Mouse (Mus musculus) forebrain, postnatal 0 days (tissue): ENCODE measurements at regions not wholly inside any gene's neighbourhood (a gene's known extent, or its start where the extent isn't known, plus 50 kb on each side); places are given as distances from the start of the nearest gene placed in this dataset.

Source experiments
- ATAC-seq: fragments of 200-750 bp; cut with Nextera tagmentation; 2 replicates; pipeline ENCODE4 v1.8.0; 2017; ENCODE audit warnings: mild to moderate bottlenecking, moderate library complexity
- DNase-seq: peaks from one replicate; pipeline ENCODE4 v3.0.0-alpha.2; 2015
- H3K27ac ChIP-seq: fragments of 300-500 bp; sonication (generic); 2 replicates; pipeline ENCODE4 v1.5.1; 2014; ENCODE audit warnings: low read depth, mild to moderate bottlenecking, antibody characterized with exemption, low read length, moderate library complexity, mixed read lengths
- H3K27me3 ChIP-seq: fragments of 300-500 bp; sonication (generic); 2 replicates; pipeline ENCODE4 v1.6.1; 2014; ENCODE audit warnings: mild to moderate bottlenecking, low read length, mixed read lengths; ENCODE audit not compliant: insufficient read depth
- H3K36me3 ChIP-seq: fragments of 300-500 bp; sonication (generic); 2 replicates; pipeline ENCODE4 v1.6.1; 2014; ENCODE audit warnings: mild to moderate bottlenecking, moderate library complexity; ENCODE audit not compliant: insufficient read depth
- H3K4me1 ChIP-seq: fragments of 300-500 bp; sonication (generic); 2 replicates; pipeline ENCODE4 v1.6.1; 2014; ENCODE audit warnings: antibody characterized with exemption; ENCODE audit not compliant: insufficient read depth
- H3K4me2 ChIP-seq: fragments of 300-500 bp; sonication (generic); 2 replicates; pipeline ENCODE4 v1.6.1; 2014; ENCODE audit warnings: low read depth, mild to moderate bottlenecking, moderate library complexity
- H3K4me3 ChIP-seq: fragments of 300-500 bp; sonication (generic); 2 replicates; pipeline ENCODE4 v1.5.1; 2014; ENCODE audit warnings: low read depth, low read length, mixed read lengths
- H3K9ac ChIP-seq: fragments of 300-500 bp; sonication (generic); 2 replicates; pipeline ENCODE4 v1.6.1; 2014; ENCODE audit warnings: mild to moderate bottlenecking
- H3K9me3 ChIP-seq: fragments of 300-500 bp; sonication (generic); 2 replicates; pipeline ENCODE4 v1.6.1; 2016; ENCODE audit warnings: low read length
- CTCF ChIP-seq: sonication (generic); IDR thresholded peaks from 2 replicates; pipeline ENCODE4 v1.5.1; 2016; ENCODE audit warnings: antibody characterized with exemption, control low read depth, low read depth
- WGBS: fragments of 180-500 bp; shearing (Covaris S2); extraction: QIAGEN DNeasy Blood & Tissue Kit; methylation state at CpG from one replicate; pipeline ENCODE4 v1.1.7; 2014; 5-methylcytosine and 5-hydroxymethylcytosine counted together

DNA sequence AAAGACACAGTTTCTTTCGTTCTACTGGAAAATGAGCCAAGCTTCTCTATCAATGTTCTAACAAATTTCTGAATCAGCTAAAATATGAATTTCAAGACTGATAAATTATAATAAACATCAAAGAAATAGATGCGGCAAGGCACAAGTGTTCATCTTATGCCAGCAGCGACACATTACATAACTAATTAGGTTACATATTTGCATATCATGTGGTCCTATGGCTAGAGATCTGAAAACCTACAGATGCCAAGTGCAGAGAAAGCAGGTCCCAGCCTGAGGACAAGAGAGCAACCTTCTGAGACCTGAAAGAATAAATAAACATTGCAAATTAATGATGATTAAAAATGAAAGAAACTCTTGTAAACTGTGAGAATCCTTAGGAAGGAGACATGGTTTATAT lies 201.3 kb upstream of the Tent5a start:
- WGBS = 71% methylated on average over 3 of the region's 3 CpGs
- H3K4me2 ChIP-seq = no peak overlapping the region
- H3K27me3 ChIP-seq = no peaks in the 10 kb centered on the region
- ATAC-seq = no peak
- no peak overlapping the region for H3K9ac ChIP-seq
- no peak overlapping the region for H3K4me3 ChIP-seq
- H3K9me3 ChIP-seq = no peaks in the 10 kb centered on the region
- no peaks in the 10 kb centered on the region for H3K36me3 ChIP-seq
- H3K4me1 ChIP-seq = no peaks in the 10 kb centered on the region
- no peak overlapping the region for H3K27ac ChIP-seq
- DNase-seq = no peak
- TF ChIP-seq CTCF = no peak

DNA sequence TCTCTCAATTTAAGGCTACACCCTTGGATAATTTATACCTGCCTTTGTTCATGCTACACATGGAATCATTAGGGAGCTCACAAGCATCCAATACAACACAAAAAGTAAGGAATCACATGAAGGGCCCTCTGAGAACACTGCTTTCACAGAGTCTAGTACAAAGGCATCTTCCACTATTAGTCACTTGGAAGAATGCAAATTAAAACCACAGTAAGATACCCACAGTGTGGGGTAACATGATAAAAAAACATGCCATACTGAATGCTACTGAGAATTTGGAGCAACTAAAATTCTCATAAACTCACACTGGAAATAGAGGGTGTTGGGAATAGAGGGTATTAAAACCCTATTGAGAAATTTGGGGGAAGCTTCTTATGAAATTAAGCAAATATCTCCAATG lies 197.6 kb upstream of the Tent5a start:
- H3K27ac ChIP-seq = no peak overlapping the region
- no peak for ATAC-seq
- TF ChIP-seq CTCF = no peak
- H3K9me3 ChIP-seq = no peaks in the 10 kb centered on the region
- no peak overlapping the region for H3K4me3 ChIP-seq
- no peaks in the 10 kb centered on the region for H3K36me3 ChIP-seq
- H3K27me3 ChIP-seq = no peaks in the 10 kb centered on the region
- H3K4me2 ChIP-seq = no peak overlapping the region
- H3K9ac ChIP-seq = no peak overlapping the region
- H3K4me1 ChIP-seq = no peaks in the 10 kb centered on the region
- no peak for DNase-seq

DNA sequence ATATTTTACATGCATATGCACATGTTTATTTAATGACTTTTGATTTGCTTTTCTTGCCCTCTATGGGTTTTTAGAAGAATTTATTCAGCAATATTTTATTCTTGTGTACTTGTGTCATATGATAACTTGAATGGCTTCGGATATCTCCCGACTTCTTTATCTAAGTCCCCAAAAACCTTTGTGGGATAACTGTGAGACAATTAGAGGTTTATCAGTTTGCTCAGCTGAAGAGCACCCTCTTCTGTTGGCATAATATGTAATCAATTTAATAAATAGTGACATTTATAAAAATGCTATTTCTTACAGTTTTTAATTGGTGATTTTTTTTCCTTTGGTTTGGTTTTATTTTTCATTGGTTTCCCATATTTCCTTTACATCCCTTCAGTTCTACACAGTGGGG lies 194.2 kb upstream of the Tent5a start:
- ATAC-seq = no peak

DNA sequence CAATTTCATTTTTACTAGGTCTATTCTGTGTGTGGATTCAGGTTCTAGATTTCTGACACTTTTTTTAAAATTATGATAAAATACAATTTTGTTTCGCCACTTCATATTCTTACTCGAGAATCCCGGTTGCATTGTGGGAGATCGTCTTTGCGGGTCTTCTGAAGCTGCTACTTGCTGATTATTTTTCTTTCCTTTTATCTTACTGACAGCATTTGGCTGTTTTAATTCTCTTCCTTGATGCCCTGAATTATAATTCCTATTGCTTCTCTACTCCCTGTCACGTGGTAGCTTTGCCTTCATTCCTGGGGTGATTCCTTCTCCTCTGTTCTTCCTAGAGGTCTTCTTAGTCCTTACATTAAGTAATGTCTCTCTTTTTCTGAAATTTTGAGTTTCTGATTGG lies 193.8 kb upstream of the Tent5a start:
- H3K4me2 ChIP-seq = no peak overlapping the region
- no peaks in the 10 kb centered on the region for H3K9me3 ChIP-seq
- TF ChIP-seq CTCF = no peak
- H3K4me3 ChIP-seq = no peak overlapping the region
- DNase-seq (no peak), ATAC-seq (no peak)
- no peaks in the 10 kb centered on the region for H3K36me3 ChIP-seq
- H3K27me3 ChIP-seq = no peaks in the 10 kb centered on the region
- H3K9ac ChIP-seq = no peak overlapping the region
- 86% methylated on average over 6 of the region's 6 CpGs for WGBS
- H3K27ac ChIP-seq = no peak overlapping the region
- no peaks in the 10 kb centered on the region for H3K4me1 ChIP-seq

More for the DNA sequence above, 194.2 kb upstream of the Tent5a start:
- H3K36me3 ChIP-seq = no peaks in the 10 kb centered on the region
- DNase-seq = no peak
- no peak for TF ChIP-seq CTCF
- H3K27me3 ChIP-seq = no peaks in the 10 kb centered on the region
- no peak overlapping the region for H3K27ac ChIP-seq
- no peak overlapping the region for H3K4me2 ChIP-seq
- H3K4me3 ChIP-seq = no peak overlapping the region
- no peak overlapping the region for H3K9ac ChIP-seq
- WGBS = 80% methylated on average over 2 of the region's 2 CpGs
- no peaks in the 10 kb centered on the region for H3K9me3 ChIP-seq
- H3K4me1 ChIP-seq = no peaks in the 10 kb centered on the region

DNA sequence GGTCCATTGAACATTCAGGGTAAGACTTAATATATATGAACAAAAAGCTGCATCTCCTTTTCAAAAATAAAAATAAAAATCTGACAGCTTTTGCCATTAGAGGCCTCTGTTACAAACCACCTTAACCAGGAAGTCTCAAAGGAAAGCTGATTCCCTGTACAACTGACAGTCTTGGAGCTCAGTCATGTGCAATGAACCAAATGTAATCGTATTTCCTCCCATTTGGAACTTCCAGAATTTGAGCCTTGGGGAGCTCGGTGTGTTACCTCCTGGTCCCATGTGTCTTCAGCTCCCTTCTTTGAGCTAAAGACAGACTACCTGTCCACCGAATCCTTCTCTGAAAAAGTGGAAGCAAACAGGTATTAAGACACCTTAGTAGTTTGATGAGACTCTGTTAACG lies 171.9 kb upstream of the Tent5a start:
- Histone ChIP-seq H3K4me1 (no peaks in the 10 kb centered on the region), H3K9ac (no peak overlapping the region), H3K27ac (no peak overlapping the region), H3K4me2 (no peak overlapping the region), H3K36me3 (no peaks in the 10 kb centered on the region), H3K4me3 (no peak overlapping the region), H3K27me3 (no peaks in the 10 kb centered on the region), H3K9me3 (no peaks in the 10 kb centered on the region)
- ATAC-seq = no peak
- TF ChIP-seq CTCF = no peak
- DNase-seq = no peak
- WGBS = 57% methylated on average over 4 of the region's 4 CpGs

DNA sequence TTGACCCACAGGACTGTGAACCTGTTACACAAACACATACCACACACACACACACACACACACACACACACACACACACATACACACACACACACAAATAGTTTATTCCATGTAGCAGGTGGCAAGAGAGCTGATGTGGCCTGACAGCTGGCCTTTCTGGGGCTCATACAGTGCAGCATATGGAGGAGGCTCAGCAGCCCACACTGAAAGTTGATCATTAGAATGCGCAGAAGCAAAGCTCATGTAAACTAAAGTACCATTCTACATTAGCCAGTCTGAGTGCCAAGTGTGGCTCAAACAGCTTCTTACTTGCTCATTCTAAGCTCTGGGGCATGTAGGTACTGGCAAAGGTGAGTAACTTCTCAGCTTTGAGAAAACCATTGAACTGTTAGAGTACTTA lies 170.2 kb upstream of the Tent5a start:
- Histone ChIP-seq H3K9ac (no peak overlapping the region), H3K4me3 (no peak overlapping the region), H3K27me3 (no peaks in the 10 kb centered on the region), H3K4me1 (no peaks in the 10 kb centered on the region), H3K27ac (no peak overlapping the region), H3K9me3 (no peaks in the 10 kb centered on the region), H3K4me2 (no peak overlapping the region), H3K36me3 (no peaks in the 10 kb centered on the region)
- TF ChIP-seq CTCF = no peak
- WGBS = 35% methylated on average over 1 of the region's 1 CpGs
- DNase-seq (no peak), ATAC-seq (peak; percentile 34)

DNA sequence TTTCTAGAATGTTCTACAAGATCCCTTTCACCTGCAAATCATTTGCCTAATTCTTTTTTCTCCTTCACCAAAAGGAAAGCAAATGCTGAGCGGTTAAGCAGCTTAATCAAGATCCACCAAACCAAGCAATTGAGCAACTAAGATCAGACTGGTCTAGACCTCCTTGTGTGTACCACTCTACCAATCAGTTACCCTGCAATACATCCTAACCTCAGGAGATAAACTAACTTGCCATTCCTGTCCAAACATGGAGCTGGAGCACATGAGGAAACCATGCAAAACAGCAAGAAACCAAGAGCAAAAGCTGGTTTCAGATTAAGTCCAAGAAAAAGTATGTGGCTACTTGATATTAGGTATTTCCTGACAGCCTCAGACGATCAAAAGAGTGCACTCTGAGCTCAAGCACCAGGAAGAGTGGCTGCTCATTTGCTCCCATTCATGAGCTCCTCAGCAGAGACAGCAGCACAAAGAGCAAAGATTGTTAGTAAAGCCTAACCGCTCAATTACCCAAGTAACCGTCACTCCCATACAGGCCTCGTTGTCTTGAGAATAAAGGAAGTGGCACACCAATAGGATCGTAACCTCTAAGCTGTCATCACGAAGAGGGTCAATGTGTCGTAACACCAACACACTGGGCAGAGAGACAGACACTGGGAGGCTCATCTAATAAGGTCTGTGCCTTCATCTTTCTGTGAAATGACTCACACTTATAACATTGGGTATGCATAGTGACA lies 169.5 kb upstream of the Tent5a start:
- H3K27ac ChIP-seq = no peak overlapping the region
- ATAC-seq = peak; percentile 86
- WGBS = 9% methylated on average over 8 of the region's 8 CpGs
- no peaks in the 10 kb centered on the region for H3K27me3 ChIP-seq
- no peaks in the 10 kb centered on the region for H3K4me1 ChIP-seq
- H3K9ac ChIP-seq = no peak overlapping the region
- no peaks in the 10 kb centered on the region for H3K36me3 ChIP-seq
- DNase-seq = no peak
- no peak overlapping the region for H3K4me3 ChIP-seq
- no peak overlapping the region for H3K4me2 ChIP-seq
- TF ChIP-seq CTCF = no peak
- H3K9me3 ChIP-seq = no peaks in the 10 kb centered on the region
